Mouse (Mus musculus) midbrain, postnatal 0 days (tissue): Measurements from ENCODE around the gene Pard3b. TPM values are rescaled to one million over a fixed set of nuclear protein-coding genes. Genes with fewer than 3 reads are reported as not detected.

ENCODE experiments used
- ATAC-seq: fragments of 200-750 bp; cut with Nextera tagmentation; 2 replicates; pipeline ENCODE4 v1.8.0; 2017; ENCODE audit warnings: moderate number of reproducible peaks, mild to moderate bottlenecking, moderate TSS enrichment, moderate library complexity; ENCODE audit not compliant: low FRiP score
- DNase-seq: peaks from one replicate; pipeline ENCODE4 v3.0.0-alpha.2; 2015; ENCODE audit warnings: low spot score
- H3K27ac ChIP-seq: fragments of 300-500 bp; sonication (generic); 2 replicates; pipeline ENCODE4 v1.5.1; 2014; ENCODE audit warnings: low read depth, mild to moderate bottlenecking, low read length, mixed read lengths
- H3K27me3 ChIP-seq: fragments of 300-500 bp; sonication (generic); 2 replicates; pipeline ENCODE4 v1.6.1; 2014; ENCODE audit warnings: low read length, control low read depth, mixed read lengths; ENCODE audit not compliant: insufficient read depth
- H3K36me3 ChIP-seq: fragments of 300-500 bp; sonication (generic); 2 replicates; pipeline ENCODE4 v1.6.1; 2014; ENCODE audit warnings: low read length, control low read depth, mixed read lengths; ENCODE audit not compliant: insufficient read depth
- H3K4me1 ChIP-seq: fragments of 300-500 bp; sonication (generic); 2 replicates; pipeline ENCODE4 v1.6.1; 2014; ENCODE audit warnings: mild to moderate bottlenecking, control low read depth, antibody characterized with exemption, low read length, mixed read lengths; ENCODE audit not compliant: insufficient read depth
- H3K4me2 ChIP-seq: fragments of 300-500 bp; sonication (generic); 2 replicates; pipeline ENCODE4 v1.6.1; 2014; ENCODE audit warnings: low read depth, mild to moderate bottlenecking, low read length, mixed read lengths; ENCODE audit not compliant: poor library complexity, severe bottlenecking
- H3K4me3 ChIP-seq: fragments of 300-500 bp; sonication (generic); 2 replicates; pipeline ENCODE4 v1.5.1; 2014; ENCODE audit warnings: low read depth, mild to moderate bottlenecking, low read length, moderate library complexity
- H3K9ac ChIP-seq: fragments of 300-500 bp; sonication (generic); replicated peaks from 2 replicates; pipeline ENCODE4 v1.6.1; 2014; ENCODE audit warnings: mild to moderate bottlenecking, low read length, moderate library complexity, mixed read lengths; ENCODE audit not compliant: poor library complexity, severe bottlenecking
- H3K9me3 ChIP-seq: fragments of 300-500 bp; sonication (generic); 2 replicates; pipeline ENCODE4 v1.6.1; 2016; ENCODE audit warnings: low read length, control low read depth
- CTCF ChIP-seq: IDR thresholded peaks from 2 replicates; pipeline ENCODE4 v1.5.1; 2016; ENCODE audit warnings: antibody characterized with exemption, mild to moderate bottlenecking
- whole genome bisulfite sequencing: fragments of 180-500 bp; shearing (Covaris S2); extraction: QIAGEN DNeasy Blood & Tissue Kit; methylation state at CpG from one replicate; pipeline ENCODE4 v1.1.7; 2014; 5-methylcytosine and 5-hydroxymethylcytosine counted together
- polyA plus RNA-seq: library from polyadenylated mRNA; unstranded; fragments of >200 nt; fragmentation: Nextera tagmentation; extraction: Ambion mirVana; gene quantifications from 2 replicates; pipeline ENCODE4 v1.2.1, GENCODE M21; 2015
- total RNA-seq: library from RNA; depleted of rRNA; stranded (reverse); fragments of >200 nt; gene quantifications from 2 replicates; pipeline ENCODE4 v1.2.3, GENCODE M21; 2014

Pard3b gene
- total and polyA plus RNA-seq, 2 experiments from 2014 or later: 5.3 to 7.0 TPM

DNA sequence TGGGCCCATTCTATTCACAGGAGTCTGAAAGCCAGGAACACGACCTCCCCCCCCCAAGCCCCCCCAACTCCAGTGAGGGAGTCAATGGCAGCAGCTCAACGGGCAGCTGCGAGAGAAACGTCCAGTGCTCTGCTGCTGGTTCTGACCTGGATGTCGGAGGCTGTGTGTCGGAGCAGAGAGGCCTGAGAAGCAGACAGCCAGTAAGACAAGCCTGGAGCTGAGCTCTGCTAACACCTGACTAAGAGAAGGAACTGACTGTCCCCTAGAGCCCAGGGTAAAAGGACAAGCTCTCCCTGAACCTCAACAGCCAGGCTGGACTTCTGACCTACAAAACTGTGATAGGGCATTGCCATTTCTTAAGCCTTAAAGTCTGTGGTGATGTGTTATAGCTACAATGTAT, 1015.8 kb downstream of the Pard3b start:
- ATAC-seq: no peak
- Histone ChIP-seq H3K27ac (no peak overlapping the region), H3K36me3 (no peaks in the 10 kb centered on the region), H3K4me1 (no peaks in the 10 kb centered on the region), H3K9ac (no peak overlapping the region), H3K9me3 (no peaks in the 10 kb centered on the region), H3K27me3 (no peaks in the 10 kb centered on the region), H3K4me2 (no peak overlapping the region), H3K4me3 (no peak overlapping the region)
- 70% methylated on average over 6 of the region's 6 CpGs for WGBS
- no peak for TF ChIP-seq CTCF
- DNase-seq: no peak

- Histone ChIP-seq H3K4me2 (no peak overlapping the region), H3K36me3 (no peaks in the 10 kb centered on the region), H3K4me1 (peaks cover 3% of the 10 kb centered on the region; the same call in 1 of the 2 replicates), H3K9me3 (no peaks in the 10 kb centered on the region), H3K4me3 (no peak overlapping the region), H3K27ac (no peak overlapping the region), H3K27me3 (no peaks in the 10 kb centered on the region), H3K9ac (no peak overlapping the region)
- DNase-seq (peak; percentile 61), ATAC-seq (peak; percentile 47; the same call in 1 of the 2 replicates)
- 25% methylated on average over 8 of the region's 8 CpGs for WGBS
- no peak for TF ChIP-seq CTCF
Measured at GRCm38 (mm10) chr1:62664960-62665645, 1026.5 kb downstream of the Pard3b start.

DNA sequence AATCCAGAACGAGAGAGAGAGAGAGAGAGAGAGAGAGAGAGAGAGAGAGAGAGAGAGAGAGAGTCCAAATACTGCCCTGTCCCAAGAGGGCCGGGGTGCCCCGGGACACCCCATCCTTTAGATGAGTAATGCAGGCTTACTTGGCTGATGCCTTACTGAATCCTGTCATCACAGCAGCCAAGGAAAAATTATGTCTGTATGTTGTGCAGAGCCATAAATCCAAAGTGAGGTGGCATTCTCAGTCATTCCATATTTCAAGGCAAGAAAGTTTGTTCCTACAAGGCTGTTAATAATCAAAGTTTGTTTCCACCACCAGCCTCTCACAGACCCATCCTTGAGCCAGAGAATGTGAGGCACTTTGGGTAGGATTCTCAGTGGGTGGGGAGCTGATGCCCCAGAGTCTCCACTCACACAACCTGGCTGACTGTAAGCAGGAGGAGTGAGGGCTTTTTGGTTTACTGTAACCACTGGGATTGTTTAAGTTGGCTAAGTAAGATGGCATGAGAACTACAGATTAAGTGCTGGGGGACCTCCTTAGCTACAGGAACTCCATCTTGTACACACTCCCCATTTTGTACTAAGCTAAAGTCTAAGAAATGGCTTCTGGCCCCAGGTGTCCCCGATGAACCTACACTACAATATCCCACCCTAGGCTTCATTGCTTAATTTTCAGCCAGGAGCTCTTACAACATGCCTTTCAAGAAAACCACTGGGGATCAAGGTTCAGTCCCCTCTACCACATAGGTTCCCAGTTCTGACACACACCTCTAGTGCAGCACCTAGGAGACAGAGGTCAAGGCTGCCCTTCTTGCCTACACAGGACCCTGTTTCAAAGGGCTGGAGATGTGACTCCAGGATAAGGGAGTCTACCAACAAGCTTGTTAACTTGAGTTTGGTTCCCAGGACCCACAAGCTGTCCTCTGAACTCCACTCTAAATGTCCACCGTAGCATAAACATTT, 1027.4 kb downstream of the Pard3b start:
- WGBS: 79% methylated on average over 5 of the region's 5 CpGs
- H3K4me3 ChIP-seq: no peak overlapping the region
- peaks cover 3% of the 10 kb centered on the region; the same call in 1 of the 2 replicates for H3K4me1 ChIP-seq
- DNase-seq (no peak), ATAC-seq (no peak)
- H3K36me3 ChIP-seq: no peaks in the 10 kb centered on the region
- H3K9me3 ChIP-seq: no peaks in the 10 kb centered on the region
- no peak overlapping the region for H3K27ac ChIP-seq
- H3K9ac ChIP-seq: no peak overlapping the region
- no peak for TF ChIP-seq CTCF
- no peaks in the 10 kb centered on the region for H3K27me3 ChIP-seq
- H3K4me2 ChIP-seq: no peak overlapping the region

GRCm38 (mm10) chr1:62666780-62667179, 1028.2 kb downstream of the Pard3b start:
- no peak overlapping the region for H3K4me2 ChIP-seq
- H3K9me3 ChIP-seq: no peaks in the 10 kb centered on the region
- ATAC-seq: no peak
- no peak for DNase-seq
- no peak overlapping the region for H3K9ac ChIP-seq
- H3K27me3 ChIP-seq: no peaks in the 10 kb centered on the region
- no peak overlapping the region for H3K4me3 ChIP-seq
- peaks cover 3% of the 10 kb centered on the region; the same call in 1 of the 2 replicates for H3K4me1 ChIP-seq
- no peaks in the 10 kb centered on the region for H3K36me3 ChIP-seq
- TF ChIP-seq CTCF: no peak
- 78% methylated on average over 5 of the region's 5 CpGs for WGBS
- H3K27ac ChIP-seq: no peak overlapping the region

GRCm38 (mm10) chr1:62678611-62679344, 1040.2 kb downstream of the Pard3b start:
- Histone ChIP-seq H3K4me1 (0 out of 2 replicates have a peak, but pooled peaks cover 4% of the 10 kb centered on the region), H3K27ac (no peak overlapping the region), H3K4me2 (no peak overlapping the region), H3K4me3 (no peak overlapping the region), H3K9ac (no peak overlapping the region), H3K27me3 (no peaks in the 10 kb centered on the region), H3K36me3 (no peaks in the 10 kb centered on the region), H3K9me3 (no peaks in the 10 kb centered on the region)
- 42% methylated on average over 4 of the region's 4 CpGs for WGBS
- no peak for TF ChIP-seq CTCF
- DNase-seq: no peak
- no peak for ATAC-seq
